Mouse (Mus musculus) midbrain, embryonic 10.5 days (tissue): ENCODE measurements at regions not wholly inside any gene's neighbourhood (a gene's known extent, or its start where the extent isn't known, plus 50 kb on each side); places are given as distances from the start of the nearest gene placed in this dataset.

ENCODE experiments used
- DNase-seq: peaks from one replicate; pipeline ENCODE4 v3.0.0-alpha.2; 2017; ENCODE audit warnings: low spot score
- H3K27ac ChIP-seq: fragments of 300-500 bp; sonication (generic); replicated peaks from 2 replicates; pipeline ENCODE4 v1.5.1; 2016; ENCODE audit warnings: mild to moderate bottlenecking
- H3K27me3 ChIP-seq: fragments of 300-500 bp; sonication (generic); 2 replicates; pipeline ENCODE4 v1.6.1; 2016; ENCODE audit warnings: low read depth, mild to moderate bottlenecking; ENCODE audit not compliant: poor library complexity, severe bottlenecking
- H3K36me3 ChIP-seq: fragments of 300-500 bp; sonication (generic); 2 replicates; pipeline ENCODE4 v1.6.1; 2016; ENCODE audit warnings: mild to moderate bottlenecking, moderate library complexity
- H3K4me1 ChIP-seq: fragments of 300-500 bp; sonication (generic); 2 replicates; pipeline ENCODE4 v1.6.1; 2016
- H3K4me3 ChIP-seq: fragments of 300-500 bp; sonication (generic); 2 replicates; pipeline ENCODE4 v1.5.1; 2016; ENCODE audit warnings: mild to moderate bottlenecking, moderate library complexity
- H3K9me3 ChIP-seq: fragments of 300-500 bp; sonication (generic); replicated peaks from 2 replicates; pipeline ENCODE4 v1.6.1; 2016; ENCODE audit warnings: mild to moderate bottlenecking
- WGBS: fragments of 180-500 bp; shearing (Covaris S2); methylation state at CpG from one replicate; pipeline ENCODE4 v1.1.7; 2016; 5-methylcytosine and 5-hydroxymethylcytosine counted together

DNA sequence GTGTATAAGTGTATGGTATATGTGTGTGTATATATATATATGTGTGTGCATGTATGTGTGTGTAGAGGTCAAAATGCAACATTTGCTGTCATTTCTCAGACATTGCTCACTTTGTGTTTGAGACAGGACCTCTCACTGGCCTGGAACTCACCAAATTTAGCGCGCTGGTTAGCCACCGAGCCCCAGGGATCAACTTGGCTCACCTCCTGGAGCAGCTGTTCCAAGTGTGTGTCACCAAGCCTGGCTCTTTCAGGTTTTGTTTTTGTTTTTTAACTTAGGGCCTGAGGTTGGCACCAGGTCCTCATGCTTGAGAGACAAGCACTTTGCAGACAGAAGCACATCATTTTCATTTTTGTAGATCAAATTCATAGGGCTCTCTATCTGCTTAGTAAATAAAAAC lies 154.0 kb upstream of the Jmjd1c start:
- no peak overlapping the region for H3K27ac ChIP-seq
- no peaks in the 10 kb centered on the region for H3K27me3 ChIP-seq
- H3K36me3 ChIP-seq, result no peaks in the 10 kb centered on the region
- DNase-seq, result no peak
- WGBS, result 92% methylated on average over 3 of the region's 3 CpGs
- no peaks in the 10 kb centered on the region for H3K9me3 ChIP-seq
- H3K4me3 ChIP-seq, result no peak overlapping the region
- H3K4me1 ChIP-seq, result no peaks in the 10 kb centered on the region

DNA sequence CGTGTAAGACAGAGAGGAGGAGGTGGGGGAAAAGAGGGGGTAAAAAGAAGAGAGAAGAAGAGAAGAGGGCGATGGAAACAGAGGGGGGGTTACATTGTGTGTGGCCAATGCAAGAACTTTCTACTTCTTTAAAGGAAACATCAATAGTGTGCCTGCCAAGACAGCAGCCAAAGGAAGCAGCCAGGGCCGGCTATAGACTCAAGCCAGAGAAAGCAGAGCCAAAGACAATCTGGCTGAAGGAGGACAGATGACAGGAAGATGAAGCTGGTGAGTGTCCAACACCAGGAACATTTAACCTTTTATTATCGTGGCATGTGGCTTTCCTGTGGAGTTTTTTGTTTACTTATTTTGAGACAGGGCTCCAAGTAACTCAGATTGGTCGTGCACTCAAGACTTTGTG lies 152.1 kb upstream of the Jmjd1c start:
- no peak for DNase-seq
- Histone ChIP-seq H3K9me3 (no peaks in the 10 kb centered on the region), H3K4me3 (no peak overlapping the region), H3K27me3 (no peaks in the 10 kb centered on the region), H3K27ac (no peak overlapping the region), H3K36me3 (no peaks in the 10 kb centered on the region), H3K4me1 (no peaks in the 10 kb centered on the region)
- 71% methylated on average over 5 of the region's 5 CpGs for WGBS

- 87% methylated on average over 2 of the region's 2 CpGs for WGBS
- Histone ChIP-seq H3K4me3 (no peak overlapping the region), H3K36me3 (no peaks in the 10 kb centered on the region), H3K9me3 (no peaks in the 10 kb centered on the region), H3K27me3 (no peaks in the 10 kb centered on the region), H3K4me1 (no peaks in the 10 kb centered on the region), H3K27ac (no peak overlapping the region)
- DNase-seq, result no peak
Measured at GRCm38 (mm10) chr10:66946161-66946560, 149.8 kb upstream of the Jmjd1c start.

GRCm38 (mm10) chr10:66948329-66948728 lies 147.6 kb upstream of the Jmjd1c start:
- Histone ChIP-seq H3K4me3 (no peak overlapping the region), H3K27ac (no peak overlapping the region)
- WGBS, result 90% methylated on average over 2 of the region's 2 CpGs

GRCm38 (mm10) chr10:66950441-66950840 lies 145.5 kb upstream of the Jmjd1c start:
- Histone ChIP-seq H3K9me3 (no peaks in the 10 kb centered on the region), H3K4me1 (no peaks in the 10 kb centered on the region), H3K4me3 (no peak overlapping the region), H3K27ac (no peak overlapping the region), H3K36me3 (no peaks in the 10 kb centered on the region), H3K27me3 (no peaks in the 10 kb centered on the region)
- no peak for DNase-seq
- WGBS, result 88% methylated on average over 4 of the region's 4 CpGs

More at GRCm38 (mm10) chr10:66948329-66948728, 147.6 kb upstream of the Jmjd1c start:
- no peaks in the 10 kb centered on the region for H3K4me1 ChIP-seq
- H3K36me3 ChIP-seq, result no peaks in the 10 kb centered on the region
- no peaks in the 10 kb centered on the region for H3K9me3 ChIP-seq
- H3K27me3 ChIP-seq, result no peaks in the 10 kb centered on the region
- DNase-seq, result no peak

- Histone ChIP-seq H3K9me3 (no peaks in the 10 kb centered on the region), H3K27ac (no peak overlapping the region), H3K36me3 (no peaks in the 10 kb centered on the region), H3K4me1 (peaks cover 7% of the 10 kb centered on the region), H3K27me3 (no peaks in the 10 kb centered on the region), H3K4me3 (no peak overlapping the region)
- WGBS, result 87% methylated on average over 8 of the region's 8 CpGs
- DNase-seq, result no peak
Measured at GRCm38 (mm10) chr10:66951231-66951822, 144.6 kb upstream of the Jmjd1c start.

DNA sequence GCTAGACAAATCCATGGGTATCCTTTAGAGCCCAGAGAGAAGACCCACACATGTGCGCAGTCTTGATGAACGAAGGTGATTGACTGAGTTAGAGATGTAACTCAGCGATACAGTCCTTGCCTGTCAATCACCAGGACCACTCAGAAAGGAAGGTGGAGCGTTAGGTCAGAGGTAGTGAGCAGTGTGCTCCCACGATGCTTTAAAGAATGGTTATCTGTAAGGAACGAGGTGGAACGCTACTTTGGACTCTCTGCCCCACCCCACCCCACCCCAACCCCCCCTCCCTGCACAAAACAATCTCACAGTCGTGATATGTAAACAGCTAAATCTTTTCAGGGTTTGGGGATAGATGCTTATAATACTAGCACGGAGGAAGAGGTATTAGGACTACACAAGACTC lies 144.0 kb upstream of the Jmjd1c start:
- 83% methylated on average over 9 of the region's 9 CpGs for WGBS

DNA sequence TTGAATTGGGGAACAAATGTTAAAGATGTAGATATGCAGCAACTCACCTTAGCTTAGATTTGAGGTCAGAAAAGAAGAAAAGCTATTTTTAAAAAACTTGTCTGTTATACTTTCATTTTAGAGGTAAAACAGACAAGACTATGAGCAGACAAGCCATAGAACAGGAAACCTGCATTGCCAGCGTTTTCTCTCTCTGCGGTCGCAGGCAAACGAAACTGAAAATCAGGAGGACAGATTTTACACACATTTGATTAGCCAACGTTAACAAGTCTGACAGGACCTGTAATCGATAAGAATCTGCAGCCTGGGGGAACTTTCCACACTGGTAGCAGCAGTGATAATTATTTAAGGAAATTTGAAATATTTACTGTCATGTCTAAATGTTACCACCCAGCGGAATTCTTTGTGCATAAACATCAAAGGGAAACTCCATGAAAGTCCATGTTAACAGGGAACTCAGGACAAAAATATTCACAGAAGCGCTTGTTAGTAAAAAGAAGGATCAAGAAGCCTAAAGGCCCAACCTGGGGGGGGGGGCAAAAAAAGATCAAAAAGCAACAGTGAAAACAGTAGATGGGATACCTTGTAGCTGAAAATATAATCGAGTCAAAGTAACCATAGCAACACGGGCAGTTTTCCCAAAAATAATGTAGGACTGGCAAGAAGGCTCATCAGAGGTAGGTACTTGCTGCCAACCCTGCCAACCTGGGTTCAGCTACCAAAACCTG lies 142.5 kb upstream of the Jmjd1c start:
- Histone ChIP-seq H3K9me3 (no peaks in the 10 kb centered on the region), H3K36me3 (no peaks in the 10 kb centered on the region)
- WGBS, result 90% methylated on average over 10 of the region's 10 CpGs

More for the DNA sequence above, 144.0 kb upstream of the Jmjd1c start:
- no peak for DNase-seq
- Histone ChIP-seq H3K4me3 (no peak overlapping the region), H3K27me3 (no peaks in the 10 kb centered on the region), H3K36me3 (no peaks in the 10 kb centered on the region), H3K9me3 (no peaks in the 10 kb centered on the region), H3K27ac (no peak overlapping the region), H3K4me1 (peaks cover 10% of the 10 kb centered on the region)

GRCm38 (mm10) chr10:66953976-66954505 lies 141.9 kb upstream of the Jmjd1c start:
- Histone ChIP-seq H3K4me1 (peaks cover 10% of the 10 kb centered on the region), H3K27me3 (no peaks in the 10 kb centered on the region), H3K36me3 (no peaks in the 10 kb centered on the region), H3K4me3 (no peak overlapping the region), H3K27ac (no peak overlapping the region), H3K9me3 (no peaks in the 10 kb centered on the region)
- WGBS, result 89% methylated on average over 4 of the region's 4 CpGs
- DNase-seq, result no peak

More for the DNA sequence above, 142.5 kb upstream of the Jmjd1c start:
- H3K4me1 ChIP-seq, result peaks cover 10% of the 10 kb centered on the region
- no peak overlapping the region for H3K27ac ChIP-seq
- DNase-seq, result no peak
- H3K27me3 ChIP-seq, result no peaks in the 10 kb centered on the region
- no peak overlapping the region for H3K4me3 ChIP-seq

GRCm38 (mm10) chr10:66955430-66955829 lies 140.5 kb upstream of the Jmjd1c start:
- H3K36me3 ChIP-seq, result no peaks in the 10 kb centered on the region
- no peak overlapping the region for H3K4me3 ChIP-seq
- no peak overlapping the region; the same call in 1 of the 2 replicates for H3K27ac ChIP-seq
- H3K4me1 ChIP-seq, result peaks cover 10% of the 10 kb centered on the region
- H3K9me3 ChIP-seq, result no peaks in the 10 kb centered on the region
- DNase-seq, result no peak
- WGBS, result 82% methylated on average over 5 of the region's 5 CpGs
- no peaks in the 10 kb centered on the region for H3K27me3 ChIP-seq

GRCm38 (mm10) chr10:66956619-66957018 lies 139.3 kb upstream of the Jmjd1c start:
- H3K4me3 ChIP-seq, result no peak overlapping the region
- no peak overlapping the region for H3K27ac ChIP-seq
- peaks cover 10% of the 10 kb centered on the region for H3K4me1 ChIP-seq
- DNase-seq, result no peak
- no peaks in the 10 kb centered on the region for H3K27me3 ChIP-seq
- 96% methylated on average over 4 of the region's 4 CpGs for WGBS
- H3K9me3 ChIP-seq, result no peaks in the 10 kb centered on the region
- no peaks in the 10 kb centered on the region for H3K36me3 ChIP-seq

DNA sequence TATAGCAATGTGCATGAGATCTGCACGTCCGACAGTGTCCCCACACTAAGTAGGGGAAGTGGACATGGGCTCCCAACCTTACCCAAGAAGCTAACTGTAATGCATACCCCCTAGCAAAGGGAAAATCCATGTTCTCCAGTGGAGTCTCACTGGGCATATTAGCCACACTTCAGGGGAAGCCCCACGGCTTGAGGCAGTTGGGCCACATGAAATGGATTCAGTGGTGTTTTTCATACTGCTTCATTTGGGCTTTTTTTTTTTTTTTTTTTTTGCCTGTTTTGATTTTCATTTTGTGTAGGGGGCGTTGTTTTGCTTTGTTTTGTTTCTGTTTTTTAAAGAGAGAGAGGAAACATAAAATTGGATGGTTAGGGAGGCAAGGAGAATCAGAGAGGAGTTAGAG lies 138.6 kb upstream of the Jmjd1c start:
- no peak for DNase-seq
- 89% methylated on average over 4 of the region's 4 CpGs for WGBS
- Histone ChIP-seq H3K27ac (no peak overlapping the region), H3K9me3 (no peaks in the 10 kb centered on the region), H3K27me3 (no peaks in the 10 kb centered on the region), H3K4me3 (no peak overlapping the region), H3K36me3 (no peaks in the 10 kb centered on the region), H3K4me1 (peaks cover 10% of the 10 kb centered on the region)
